Mouse (Mus musculus) embryo, embryonic 11.5 days (tissue): ENCODE data around the gene Rwdd2a.

Experiments
- DNase-seq: peaks from one replicate; pipeline ENCODE4 v3.0.0-alpha.2; 2012; ENCODE audit warnings: low read depth, low spot score

Rwdd2a gene

DNA sequence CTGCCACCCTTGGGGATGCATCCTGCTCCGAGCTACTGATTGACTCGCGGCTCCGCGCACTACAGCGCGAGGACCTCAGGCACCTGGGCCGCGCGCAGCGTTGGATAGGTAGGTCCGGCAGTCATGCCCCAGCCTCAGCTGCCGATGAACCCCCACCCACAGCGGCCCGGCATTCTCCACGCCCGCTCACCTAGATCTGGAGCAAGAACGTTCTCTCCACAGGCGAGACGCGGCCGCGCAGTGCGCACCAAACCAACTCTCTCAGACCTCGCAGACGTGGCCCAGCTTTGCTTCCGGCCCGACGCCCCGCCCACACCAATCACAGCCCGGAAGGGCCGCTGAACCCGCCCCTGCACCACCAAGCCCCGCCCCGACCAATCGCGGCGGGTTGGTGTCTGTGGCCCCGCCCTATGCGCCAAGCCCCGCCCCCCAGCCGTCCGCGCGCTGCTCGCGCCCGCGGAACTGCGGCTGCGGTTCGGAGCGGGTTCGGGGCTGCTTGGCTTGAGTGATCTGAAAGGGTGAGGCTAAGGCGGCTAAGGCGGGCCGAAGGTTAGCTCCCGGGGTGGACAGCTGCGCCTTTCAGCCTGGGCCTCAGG, at the start of gene Rwdd2a, which contains the start of gene Pgm3:
Gene Rwdd2a, plus strand, starts transcription at position 452 of the 596 bp plus-strand sequence.
Gene Pgm3, minus strand, starts transcription at position 303 of the 596 bp plus-strand sequence.
- DNase-seq = peak; percentile 90

DNA sequence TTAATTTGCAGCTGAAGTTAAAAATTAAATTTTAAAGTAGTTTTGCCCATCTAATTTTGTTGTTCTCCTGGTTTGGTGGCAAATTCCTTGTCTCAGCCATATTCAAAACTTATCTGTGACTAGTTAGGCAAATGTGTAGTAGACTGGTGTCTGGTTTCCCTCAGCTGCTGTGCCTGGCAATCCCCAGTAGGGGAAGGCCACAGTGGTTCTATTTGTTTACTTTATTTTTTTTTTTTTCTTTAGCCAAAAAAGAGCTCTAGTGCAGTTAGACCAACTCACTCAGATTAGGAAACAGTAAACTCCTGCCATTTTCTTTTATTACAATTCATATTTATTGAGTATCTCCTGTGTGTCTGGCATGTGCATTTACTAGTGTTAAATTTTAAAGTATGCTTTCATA, 49.5 kb upstream of the Rwdd2a start:
- no peak for DNase-seq

GRCm38 (mm10) chr9:86525600-86525999, 46.2 kb upstream of the Rwdd2a start:
- no peak for DNase-seq

DNA sequence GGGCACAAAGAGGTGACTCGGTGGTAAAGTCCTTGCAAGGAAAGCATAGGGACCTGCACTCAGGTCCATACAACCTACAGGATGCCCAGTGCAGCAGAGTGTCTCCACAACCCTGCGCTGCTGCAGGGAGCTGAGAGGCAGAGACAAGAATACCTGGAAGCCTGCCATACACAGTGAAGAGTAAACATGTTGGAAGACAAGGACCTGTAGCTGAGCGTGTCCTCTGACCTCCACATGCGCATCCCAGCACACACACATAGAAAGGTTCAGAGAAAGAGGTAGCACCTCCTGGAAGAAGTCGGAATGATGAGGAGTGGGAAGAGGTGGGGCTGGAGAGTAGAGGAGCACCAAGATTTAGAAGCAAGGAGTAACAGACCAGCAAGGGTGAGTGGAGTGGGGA, 37.7 kb upstream of the Rwdd2a start:
- no peak for DNase-seq

DNA sequence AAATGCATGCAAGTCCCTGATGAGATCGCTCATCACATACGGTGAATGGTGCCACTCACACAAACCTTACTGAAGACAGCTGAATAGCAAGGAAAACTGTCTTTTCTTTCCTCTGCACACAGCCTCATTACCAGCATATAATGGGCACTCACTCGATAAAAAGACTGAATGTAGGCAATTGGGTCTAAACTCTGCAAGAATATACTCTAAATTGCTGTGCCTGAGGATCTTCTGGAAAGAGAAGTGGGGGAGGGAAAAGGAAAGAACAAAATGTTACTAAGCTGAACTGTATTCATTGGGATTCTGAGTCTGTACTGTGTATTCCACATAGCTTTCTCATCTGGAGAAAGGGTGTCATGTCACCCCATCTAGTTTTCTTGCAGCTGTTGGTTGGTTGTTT, 28.3 kb upstream of the Rwdd2a start:
- DNase-seq = no peak

- no peak for DNase-seq
Measured at GRCm38 (mm10) chr9:86544559-86544958, 27.2 kb upstream of the Rwdd2a start.

- no peak for DNase-seq
Measured at GRCm38 (mm10) chr9:86549637-86550162, 22.1 kb upstream of the Rwdd2a start.

DNA sequence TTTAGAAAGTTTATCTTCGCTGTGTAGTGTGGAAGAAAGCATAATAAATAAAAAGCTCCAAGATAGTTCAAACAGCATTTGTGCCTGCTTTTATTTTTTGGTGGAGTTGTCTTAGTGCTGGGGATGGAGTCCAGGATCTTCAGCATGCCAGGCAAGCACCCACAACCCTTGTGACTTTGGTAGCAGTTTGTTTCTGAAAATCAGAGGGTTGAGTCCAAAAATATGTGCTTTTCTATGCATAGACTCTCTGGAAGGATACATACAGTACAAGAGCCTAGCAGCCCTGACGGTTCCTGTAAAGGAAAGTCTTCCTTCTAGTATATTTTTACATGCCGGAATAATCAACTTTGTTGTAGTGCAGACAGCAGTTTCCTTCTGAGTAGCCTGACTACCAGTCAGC, 21.1 kb upstream of the Rwdd2a start:
- no peak for DNase-seq

GRCm38 (mm10) chr9:86553886-86554285, 17.9 kb upstream of the Rwdd2a start:
- DNase-seq = no peak

- no peak for DNase-seq
Measured at GRCm38 (mm10) chr9:86554641-86555040, 17.1 kb upstream of the Rwdd2a start.

GRCm38 (mm10) chr9:86560543-86560942, 11.2 kb upstream of the Rwdd2a start:
- no peak for DNase-seq

- DNase-seq = no peak
Measured at GRCm38 (mm10) chr9:86569314-86569910, 2.4 kb upstream of the Rwdd2a start.

DNA sequence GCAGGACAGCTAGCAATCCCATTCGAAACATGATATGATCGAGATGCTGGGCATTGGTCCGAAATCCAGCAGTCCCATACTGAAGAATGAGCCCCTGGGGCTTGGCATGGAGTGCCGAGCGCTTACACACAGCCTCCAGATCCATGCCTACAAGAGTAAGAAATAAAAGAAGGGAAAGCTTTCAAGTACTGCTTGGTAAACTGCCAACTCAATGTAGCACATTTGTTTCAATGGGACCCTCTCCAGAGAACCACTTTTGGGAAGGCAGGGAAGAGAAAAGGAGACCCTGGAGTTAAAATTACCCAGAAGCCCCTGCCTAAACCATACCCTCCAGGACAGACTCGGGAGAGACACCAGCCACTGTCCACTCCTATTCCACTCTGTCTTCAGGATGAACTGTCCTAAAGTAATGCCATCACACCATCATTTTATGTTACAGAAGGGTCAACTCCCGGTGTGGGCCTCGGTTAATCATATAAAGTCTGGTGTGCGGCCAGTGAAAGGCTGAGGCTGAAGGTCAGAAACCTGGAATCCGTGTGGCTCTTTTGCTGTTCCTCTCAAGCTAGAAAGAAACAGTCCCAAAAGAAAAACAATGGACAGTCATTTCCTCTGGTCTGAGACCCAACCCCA, 1.4 kb upstream of the Rwdd2a start:
- no peak for DNase-seq

DNA sequence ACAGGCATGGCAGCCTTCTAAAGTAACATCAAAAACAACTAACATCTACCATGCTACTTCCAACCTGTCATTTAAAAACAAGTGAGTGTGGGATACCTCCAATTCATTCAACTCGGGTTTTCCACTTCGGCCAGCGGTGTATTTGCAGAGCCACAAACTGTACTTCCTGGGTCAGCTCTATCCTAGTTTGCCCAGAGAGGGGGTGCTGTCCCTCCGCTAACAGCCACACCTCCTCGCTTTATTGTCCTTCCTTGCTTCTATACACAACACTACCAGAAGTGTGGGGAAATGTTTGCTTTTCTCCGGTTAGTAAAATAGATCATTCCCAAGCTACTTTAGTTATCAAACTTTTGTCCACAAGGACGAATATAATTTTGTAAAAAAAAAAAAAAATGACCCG, 845 bp upstream of the Rwdd2a start:
- no peak for DNase-seq

DNA sequence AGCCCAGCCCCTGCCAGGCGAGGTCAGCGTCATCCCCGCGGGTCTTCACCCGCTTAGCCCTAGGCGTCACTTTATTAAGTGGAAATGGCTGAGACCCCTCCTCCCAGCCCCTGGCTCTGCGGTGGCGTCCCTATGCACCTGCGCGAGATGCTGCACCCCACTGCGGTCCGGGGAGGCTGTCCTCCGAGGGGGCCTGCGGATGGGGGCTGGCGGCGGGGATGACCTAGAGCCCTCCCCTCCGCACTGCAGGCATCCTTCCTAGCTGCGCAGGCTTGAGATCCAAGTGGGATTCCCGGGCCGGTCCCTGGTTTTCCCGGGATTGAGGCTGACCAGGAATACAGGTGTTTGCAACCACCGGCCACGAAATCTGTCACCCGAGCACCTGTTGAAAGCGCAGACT, 405 bp downstream of the Rwdd2a start:
- DNase-seq = no peak

- peak; percentile 64 for DNase-seq
Measured at GRCm38 (mm10) chr9:86572636-86573291, 973 bp downstream of the Rwdd2a start.

DNA sequence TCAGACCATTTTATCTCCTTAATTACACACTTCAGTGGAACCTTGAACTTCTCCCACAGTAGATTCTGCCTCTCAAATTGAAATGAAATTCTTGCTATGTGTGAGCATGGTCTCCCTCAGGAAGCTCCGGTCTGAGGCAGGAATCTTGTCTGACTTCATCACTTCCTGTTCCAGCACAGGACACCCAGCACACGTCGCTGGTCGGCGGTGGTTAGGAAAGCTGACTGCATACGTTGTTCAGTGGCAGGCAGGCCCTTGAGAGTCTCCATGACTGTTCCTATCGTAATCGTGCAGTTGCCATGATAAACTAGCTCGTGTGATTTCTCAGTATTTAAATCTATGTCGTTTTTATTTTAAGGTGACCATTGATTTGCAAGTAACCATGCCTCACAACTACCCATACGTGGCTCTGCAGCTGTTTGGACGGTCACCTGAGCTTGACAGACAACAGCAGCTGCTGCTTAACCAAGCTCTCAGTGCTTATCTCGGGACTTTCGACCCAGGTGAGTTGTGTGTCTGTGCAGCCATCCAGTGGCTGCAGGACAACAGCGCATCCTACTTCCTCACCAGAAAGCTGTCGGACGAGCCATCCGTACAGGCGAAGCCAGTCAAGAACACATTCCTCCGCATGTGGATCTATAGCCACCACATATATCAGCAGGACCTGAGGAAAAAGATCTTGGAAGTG, 2.0 kb downstream of the Rwdd2a start:
- DNase-seq = no peak

DNA sequence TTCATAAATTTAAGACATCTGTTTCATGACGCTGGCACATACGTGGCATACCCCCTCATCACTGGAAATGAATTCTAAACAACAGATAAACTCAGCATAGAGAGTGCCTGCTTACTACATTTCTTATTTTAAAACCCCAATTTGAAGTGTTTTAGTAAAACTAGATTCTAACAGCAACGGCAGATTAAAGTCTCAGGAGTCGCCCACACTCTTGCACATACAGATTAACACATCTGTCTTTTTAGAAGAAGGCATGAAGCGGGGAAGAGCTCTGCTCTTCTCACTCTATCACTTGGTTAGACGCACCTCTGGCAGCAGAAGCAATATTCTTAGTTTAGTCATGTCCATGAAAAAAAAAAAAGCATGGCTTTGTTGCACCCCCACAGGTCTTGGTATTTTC, 3.4 kb downstream of the Rwdd2a start:
- DNase-seq = no peak

DNA sequence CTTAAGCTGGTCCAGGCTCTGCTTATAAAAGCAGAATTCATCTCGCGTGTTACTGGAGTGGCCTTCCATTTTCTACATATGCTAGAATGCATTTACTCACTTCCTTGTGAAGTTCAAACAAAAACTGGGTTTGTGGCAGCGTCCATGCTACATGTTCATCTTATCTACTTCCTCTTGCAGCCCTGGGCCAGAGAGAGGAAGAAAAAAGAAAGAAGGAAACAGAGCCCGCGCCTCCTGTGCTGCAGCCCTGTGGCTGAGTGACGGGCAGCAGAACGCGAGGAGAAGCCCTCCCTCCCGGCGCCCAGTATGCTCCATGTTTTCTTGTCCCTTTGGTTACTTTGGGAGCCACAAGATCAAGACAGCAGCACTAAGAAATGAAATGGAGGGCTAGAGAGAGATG, 7.9 kb downstream of the Rwdd2a start:
- DNase-seq = no peak

- DNase-seq = peak; percentile 50
Measured at GRCm38 (mm10) chr9:86583740-86584139, 11.9 kb downstream of the Rwdd2a start.

DNA sequence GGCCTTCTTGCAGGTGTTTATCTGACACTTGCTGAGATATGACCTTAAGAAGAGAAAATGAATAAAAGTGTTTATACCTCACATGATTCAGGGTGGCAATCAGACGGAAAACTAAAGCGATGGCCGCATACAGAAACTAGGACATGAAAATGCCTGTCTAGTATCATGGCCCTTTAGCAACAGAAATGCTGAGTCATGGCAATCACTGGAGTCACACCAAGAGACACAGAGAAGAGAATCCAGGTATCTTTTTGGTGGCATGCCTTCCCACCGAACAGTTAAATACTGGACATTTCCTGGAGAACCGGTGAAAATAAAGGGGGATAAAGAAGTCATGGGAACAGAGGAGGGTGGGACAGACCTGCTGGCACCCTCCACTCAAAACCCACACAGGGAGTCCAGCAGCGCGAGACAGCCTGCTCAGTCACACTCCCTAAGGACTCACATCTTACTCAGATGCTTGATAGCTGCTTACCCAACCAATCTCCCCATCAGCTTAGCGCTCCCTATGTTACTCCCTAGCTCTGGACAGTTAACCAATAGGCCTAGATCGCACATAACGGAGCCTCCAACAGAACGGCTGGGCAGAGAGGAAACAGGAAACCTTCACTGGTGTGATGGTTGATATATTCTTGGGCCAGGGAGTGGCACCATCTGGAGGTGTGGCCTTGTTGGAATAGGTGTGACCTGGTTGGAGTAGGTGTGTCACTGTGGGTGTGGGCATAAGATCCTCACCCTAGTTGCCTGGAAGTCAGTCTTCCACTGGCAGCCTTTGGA, 15.4 kb downstream of the Rwdd2a start:
- DNase-seq = no peak
